Mouse (Mus musculus) spleen, postnatal 36 days (tissue): ENCODE results near the gene F2.

Source experiments
- DNase-seq, 2 experiments: peaks; one replicate each; pipeline ENCODE4 v3.0.0; 2022; ENCODE audit warnings: low spot score in 2 of 2, mixed read lengths in 1 of 2

F2 gene

GRCm38 (mm10) chr2:91636229-91636628 is at the start of gene F2:
TSS of gene F2 (minus strand) at chr2:91636414.
- DNase-seq: no peak

GRCm38 (mm10) chr2:91683919-91684318 is 47.7 kb upstream of the F2 start:
- DNase-seq: no peak

GRCm38 (mm10) chr2:91682850-91683249 is 46.6 kb upstream of the F2 start:
- DNase-seq: peak in 1 of 2 experiments; percentile 16

- no peak for DNase-seq
Measured at GRCm38 (mm10) chr2:91676961-91677360, 40.7 kb upstream of the F2 start.

- no peak for DNase-seq
Measured at GRCm38 (mm10) chr2:91676420-91676819, 40.2 kb upstream of the F2 start.

GRCm38 (mm10) chr2:91674895-91675294 is 38.7 kb upstream of the F2 start:
- DNase-seq: no peak

- no peak for DNase-seq
Measured at GRCm38 (mm10) chr2:91673587-91673986, 37.4 kb upstream of the F2 start.

GRCm38 (mm10) chr2:91670038-91670437 is 33.8 kb upstream of the F2 start:
- DNase-seq: no peak

GRCm38 (mm10) chr2:91669326-91669725 is 33.1 kb upstream of the F2 start:
- DNase-seq: no peak

GRCm38 (mm10) chr2:91667747-91668146 is 31.5 kb upstream of the F2 start:
- DNase-seq: no peak

- DNase-seq: no peak
Measured at GRCm38 (mm10) chr2:91666386-91666910, 30.2 kb upstream of the F2 start.

- DNase-seq: no peak
Measured at GRCm38 (mm10) chr2:91664780-91665179, 28.6 kb upstream of the F2 start.

- DNase-seq: no peak
Measured at GRCm38 (mm10) chr2:91660981-91661380, 24.8 kb upstream of the F2 start.

- DNase-seq: no peak
Measured at GRCm38 (mm10) chr2:91659657-91660056, 23.4 kb upstream of the F2 start.

- DNase-seq: no peak
Measured at GRCm38 (mm10) chr2:91656774-91657173, 20.6 kb upstream of the F2 start.

- no peak for DNase-seq
Measured at GRCm38 (mm10) chr2:91655827-91656226, 19.6 kb upstream of the F2 start.

- DNase-seq: no peak
Measured at GRCm38 (mm10) chr2:91655388-91655787, 19.2 kb upstream of the F2 start.

- no peak for DNase-seq
Measured at GRCm38 (mm10) chr2:91652863-91653262, 16.6 kb upstream of the F2 start.

- no peak for DNase-seq
Measured at GRCm38 (mm10) chr2:91651458-91652258, 15.4 kb upstream of the F2 start.

- DNase-seq: no peak
Measured at GRCm38 (mm10) chr2:91650360-91650995, 14.3 kb upstream of the F2 start.

- DNase-seq: peak; percentile 96 to 97
Measured at GRCm38 (mm10) chr2:91649553-91650359, 13.5 kb upstream of the F2 start, which contains the start of the genes Zfp408 and Arhgap1. TSS of gene Zfp408 (minus strand) at chr2:91649791. TSS of gene Arhgap1 (plus strand) at chr2:91649860.

- no peak for DNase-seq
Measured at GRCm38 (mm10) chr2:91649152-91649551, 12.9 kb upstream of the F2 start.
